Mouse (Mus musculus) embryonic fibroblast, embryonic 13.5 days (primary cell): ENCODE results near the gene Tbc1d21.

Experiments
- CTCF ChIP-seq: IDR thresholded peaks from 2 replicates; pipeline ENCODE4 v1.5.1; 2011; ENCODE audit warnings: mild to moderate bottlenecking, control low read depth, low read length, moderate library complexity, borderline replicate concordance; ENCODE audit not compliant: insufficient read depth
- POLR2A ChIP-seq: IDR thresholded peaks from 2 replicates; pipeline ENCODE4 v1.6.1; 2011; ENCODE audit warnings: low read depth, mild to moderate bottlenecking, control low read depth, low read length, moderate library complexity

DNA sequence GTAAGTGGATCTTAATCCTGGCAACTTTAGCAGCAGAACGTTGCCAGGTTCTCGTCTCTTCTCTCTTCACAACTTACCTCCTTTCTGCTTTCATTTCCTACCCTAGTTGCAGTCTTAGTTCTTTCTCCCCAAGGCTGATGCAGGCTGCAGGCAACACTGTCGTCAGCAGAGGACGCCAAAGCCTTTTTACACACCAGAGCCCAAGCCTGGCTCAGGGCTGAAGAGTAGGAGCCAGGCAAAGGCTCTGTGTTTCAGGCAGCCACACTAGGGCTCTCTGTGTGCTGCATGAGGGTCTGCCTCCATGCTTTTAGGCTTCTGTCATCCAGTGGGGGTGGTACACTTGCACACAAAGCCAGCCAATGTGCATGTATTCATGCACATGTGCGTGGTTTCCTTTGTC is 40.0 kb downstream of the Tbc1d21 start:
- peak; percentile 84; the same call in 1 of the 2 replicates for TF ChIP-seq CTCF
- no peak for TF ChIP-seq POLR2A
